Mouse (Mus musculus) midbrain, postnatal 0 days (tissue): ENCODE measurements around the gene Fkbp5. TPM values are rescaled to one million over a fixed set of nuclear protein-coding genes. Genes with fewer than 3 reads are reported as not detected.

Source experiments
- ATAC-seq: fragments of 200-750 bp; cut with Nextera tagmentation; 2 replicates; pipeline ENCODE4 v1.8.0; 2017; ENCODE audit warnings: moderate number of reproducible peaks, mild to moderate bottlenecking, moderate TSS enrichment, moderate library complexity; ENCODE audit not compliant: low FRiP score
- DNase-seq: peaks from one replicate; pipeline ENCODE4 v3.0.0-alpha.2; 2015; ENCODE audit warnings: low spot score
- H3K27ac ChIP-seq: fragments of 300-500 bp; sonication (generic); 2 replicates; pipeline ENCODE4 v1.5.1; 2014; ENCODE audit warnings: low read depth, mild to moderate bottlenecking, low read length, mixed read lengths
- H3K27me3 ChIP-seq: fragments of 300-500 bp; sonication (generic); 2 replicates; pipeline ENCODE4 v1.6.1; 2014; ENCODE audit warnings: low read length, control low read depth, mixed read lengths; ENCODE audit not compliant: insufficient read depth
- H3K36me3 ChIP-seq: fragments of 300-500 bp; sonication (generic); 2 replicates; pipeline ENCODE4 v1.6.1; 2014; ENCODE audit warnings: low read length, control low read depth, mixed read lengths; ENCODE audit not compliant: insufficient read depth
- H3K4me1 ChIP-seq: fragments of 300-500 bp; sonication (generic); 2 replicates; pipeline ENCODE4 v1.6.1; 2014; ENCODE audit warnings: mild to moderate bottlenecking, control low read depth, antibody characterized with exemption, low read length, mixed read lengths; ENCODE audit not compliant: insufficient read depth
- H3K4me2 ChIP-seq: fragments of 300-500 bp; sonication (generic); 2 replicates; pipeline ENCODE4 v1.6.1; 2014; ENCODE audit warnings: low read depth, mild to moderate bottlenecking, low read length, mixed read lengths; ENCODE audit not compliant: poor library complexity, severe bottlenecking
- H3K4me3 ChIP-seq: fragments of 300-500 bp; sonication (generic); 2 replicates; pipeline ENCODE4 v1.5.1; 2014; ENCODE audit warnings: low read depth, mild to moderate bottlenecking, low read length, moderate library complexity
- H3K9ac ChIP-seq: fragments of 300-500 bp; sonication (generic); replicated peaks from 2 replicates; pipeline ENCODE4 v1.6.1; 2014; ENCODE audit warnings: mild to moderate bottlenecking, low read length, moderate library complexity, mixed read lengths; ENCODE audit not compliant: poor library complexity, severe bottlenecking
- H3K9me3 ChIP-seq: fragments of 300-500 bp; sonication (generic); 2 replicates; pipeline ENCODE4 v1.6.1; 2016; ENCODE audit warnings: low read length, control low read depth
- CTCF ChIP-seq: IDR thresholded peaks from 2 replicates; pipeline ENCODE4 v1.5.1; 2016; ENCODE audit warnings: antibody characterized with exemption, mild to moderate bottlenecking
- WGBS: fragments of 180-500 bp; shearing (Covaris S2); extraction: QIAGEN DNeasy Blood & Tissue Kit; methylation state at CpG from one replicate; pipeline ENCODE4 v1.1.7; 2014; 5-methylcytosine and 5-hydroxymethylcytosine counted together
- polyA plus RNA-seq: library from polyadenylated mRNA; unstranded; fragments of >200 nt; fragmentation: Nextera tagmentation; extraction: Ambion mirVana; gene quantifications from 2 replicates; pipeline ENCODE4 v1.2.1, GENCODE M21; 2015
- total RNA-seq: library from RNA; depleted of rRNA; stranded (reverse); fragments of >200 nt; gene quantifications from 2 replicates; pipeline ENCODE4 v1.2.3, GENCODE M21; 2014

Gene Fkbp5
- total and polyA plus RNA-seq, 2 experiments from 2014 or later: 22.5 to 29.9 TPM

GRCm38 (mm10) chr17:28532557-28532956, 15.2 kb upstream of the Fkbp5 start:
- DNase-seq (no peak), ATAC-seq (no peak)
- Histone ChIP-seq H3K4me1 (no peaks in the 10 kb centered on the region; the same call in 1 of the 2 replicates), H3K27ac (no peak overlapping the region), H3K9me3 (no peaks in the 10 kb centered on the region), H3K27me3 (no peaks in the 10 kb centered on the region; the same call in 1 of the 2 replicates), H3K4me2 (no peak overlapping the region), H3K4me3 (no peak overlapping the region), H3K36me3 (no peaks in the 10 kb centered on the region), H3K9ac (no peak overlapping the region)
- TF ChIP-seq CTCF: no peak
- WGBS: 88% methylated on average over 7 of the region's 7 CpGs

GRCm38 (mm10) chr17:28531946-28532345, 14.6 kb upstream of the Fkbp5 start:
- no peaks in the 10 kb centered on the region; the same call in 1 of the 2 replicates for H3K4me1 ChIP-seq
- no peak for TF ChIP-seq CTCF
- no peaks in the 10 kb centered on the region for H3K36me3 ChIP-seq
- ATAC-seq: no peak
- no peaks in the 10 kb centered on the region for H3K9me3 ChIP-seq
- H3K9ac ChIP-seq: no peak overlapping the region
- no peak for DNase-seq
- H3K4me2 ChIP-seq: no peak overlapping the region
- H3K27me3 ChIP-seq: no peaks in the 10 kb centered on the region; the same call in 1 of the 2 replicates
- H3K4me3 ChIP-seq: no peak overlapping the region
- no peak overlapping the region for H3K27ac ChIP-seq
- 17% methylated on average over 18 of the region's 18 CpGs for WGBS

- ATAC-seq (no peak), DNase-seq (no peak)
- WGBS: 94% methylated on average over 6 of the region's 6 CpGs
- H3K4me1 ChIP-seq: no peaks in the 10 kb centered on the region; the same call in 1 of the 2 replicates
- no peaks in the 10 kb centered on the region for H3K9me3 ChIP-seq
- H3K36me3 ChIP-seq: no peaks in the 10 kb centered on the region
- no peaks in the 10 kb centered on the region for H3K27me3 ChIP-seq
- H3K4me2 ChIP-seq: no peak within 1 kb of the TSS
- no peak within 1 kb of the TSS for H3K9ac ChIP-seq
- no peak within 1 kb of the TSS for H3K4me3 ChIP-seq
- H3K27ac ChIP-seq: no peak within 1 kb of the TSS
- TF ChIP-seq CTCF: no peak
Observed at GRCm38 (mm10) chr17:28530506-28530905, 13.2 kb upstream of the Fkbp5 start, which contains the start of gene Armc12. Gene Armc12 (plus strand): TSS chr17:28530806.

GRCm38 (mm10) chr17:28529116-28529515, 11.8 kb upstream of the Fkbp5 start:
- Histone ChIP-seq H3K4me1 (no peaks in the 10 kb centered on the region; the same call in 1 of the 2 replicates), H3K9me3 (no peaks in the 10 kb centered on the region), H3K4me3 (no peak overlapping the region), H3K4me2 (no peak overlapping the region), H3K9ac (no peak overlapping the region), H3K27ac (no peak overlapping the region), H3K27me3 (no peaks in the 10 kb centered on the region), H3K36me3 (no peaks in the 10 kb centered on the region)
- no peak for TF ChIP-seq CTCF
- DNase-seq: no peak
- WGBS: 72% methylated on average over 4 of the region's 4 CpGs
- no peak for ATAC-seq

- Histone ChIP-seq H3K4me3 (no peak overlapping the region), H3K36me3 (no peaks in the 10 kb centered on the region), H3K27ac (no peak overlapping the region), H3K4me2 (peak overlapping the region; percentile 9; the same call in 1 of the 2 replicates), H3K9ac (no peak overlapping the region), H3K9me3 (no peaks in the 10 kb centered on the region), H3K4me1 (no peaks in the 10 kb centered on the region; the same call in 1 of the 2 replicates), H3K27me3 (no peaks in the 10 kb centered on the region)
- no peak for ATAC-seq
- 4% methylated on average over 6 of the region's 6 CpGs for WGBS
- peak; percentile 98 for TF ChIP-seq CTCF
- DNase-seq: peak; percentile 85
Observed at GRCm38 (mm10) chr17:28528043-28528351, 10.7 kb upstream of the Fkbp5 start.

- no peak for TF ChIP-seq CTCF
- H3K27ac ChIP-seq: no peak overlapping the region
- H3K4me2 ChIP-seq: peak overlapping the region; percentile 9; the same call in 1 of the 2 replicates
- H3K9ac ChIP-seq: 0 out of 2 replicates have a peak overlapping the region, but pooled peaks have one; percentile 2
- ATAC-seq (no peak), DNase-seq (no peak)
- no peaks in the 10 kb centered on the region for H3K9me3 ChIP-seq
- H3K27me3 ChIP-seq: no peaks in the 10 kb centered on the region
- no peak overlapping the region for H3K4me3 ChIP-seq
- H3K4me1 ChIP-seq: no peaks in the 10 kb centered on the region; the same call in 1 of the 2 replicates
- WGBS: 39% methylated on average over 12 of the region's 12 CpGs
- H3K36me3 ChIP-seq: no peaks in the 10 kb centered on the region
Observed at GRCm38 (mm10) chr17:28527184-28528042, 10.1 kb upstream of the Fkbp5 start.
